Mouse (Mus musculus): ENCODE results near the gene Sell.

Gene Sell

DNA sequence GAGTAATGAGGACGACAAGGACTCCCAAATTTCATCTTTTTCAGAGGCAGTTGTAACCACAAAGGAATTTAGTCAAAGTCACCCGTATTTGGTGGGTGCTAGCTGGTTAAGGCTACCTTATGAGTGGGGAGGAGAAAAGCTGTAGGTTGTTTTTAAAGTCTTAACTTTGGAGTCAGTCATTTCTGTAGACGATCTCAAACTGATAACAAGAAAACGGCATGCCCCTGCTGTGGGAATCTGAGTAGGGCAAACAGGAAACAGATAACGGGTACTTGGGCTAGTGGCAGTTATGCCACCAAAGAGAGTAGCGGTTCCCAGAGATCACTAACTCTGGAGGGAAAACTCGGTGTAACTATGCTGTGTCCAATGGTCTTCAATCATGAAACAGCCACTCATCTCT, 12.0 kb downstream of the Sell start:
- in situ Hi-C loops (cut with MboI, MseI): loop anchor here (5.0 to 10.0 kb wide), 6 partner anchors 63 to 1631 kb away; partner anchors contain the start of genes Prrc2c (in 1 of the 2) and Rcsd1 (in 1 of the 2)

DNA sequence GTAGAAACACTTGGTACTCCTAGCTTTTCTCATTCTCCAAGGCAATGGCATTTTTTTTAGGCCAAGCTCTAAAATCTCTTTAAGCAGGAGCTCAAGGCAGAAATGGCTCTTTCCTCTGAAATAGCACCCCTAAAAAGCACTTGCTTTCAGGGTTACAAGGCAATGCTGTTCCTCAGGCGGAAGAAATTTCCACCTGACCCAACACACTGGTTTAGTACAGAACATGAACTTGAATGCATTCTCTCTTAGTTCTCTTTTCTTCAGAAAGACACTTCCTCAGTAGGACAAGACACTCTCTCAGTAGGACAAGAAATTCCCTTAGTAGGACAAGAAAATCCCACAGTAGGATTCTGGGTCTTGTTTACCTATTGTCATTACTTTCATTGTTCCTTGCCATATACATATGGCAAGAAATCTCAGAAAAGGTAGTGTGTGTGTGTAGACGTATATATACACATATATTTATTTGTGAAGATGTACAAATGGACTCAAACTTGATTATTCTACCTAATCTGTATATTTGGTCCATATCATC, 12.9 kb downstream of the Sell start:
- in situ Hi-C loops (cut with MboI, MseI): loop anchor here (5.0 to 10.0 kb wide), 6 partner anchors 63 to 1630 kb away; partner anchors contain the start of genes Prrc2c (in 1 of the 2) and Rcsd1 (in 1 of the 2)

DNA sequence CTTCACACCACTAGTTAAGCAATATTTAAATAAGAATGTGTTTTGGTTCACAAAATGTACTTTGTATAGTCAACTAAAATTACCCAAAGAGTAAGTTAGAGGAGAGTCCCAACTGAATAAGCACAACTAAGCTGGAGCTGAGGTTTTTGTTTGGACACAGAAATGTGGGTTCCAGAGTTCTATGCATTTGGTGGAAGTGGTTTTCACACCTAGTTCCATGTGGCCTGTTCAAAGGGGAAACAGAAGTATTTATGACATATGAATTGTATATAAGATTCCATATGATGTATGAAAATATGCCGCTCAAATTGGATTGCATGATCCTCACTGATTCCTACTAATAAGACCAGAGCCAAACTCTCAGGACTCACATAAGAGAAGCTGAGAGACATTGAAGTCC, 13.6 kb downstream of the Sell start:
- in situ Hi-C loops (cut with MboI, MseI): loop anchor here in 1 of 2 experiments (10.0 kb wide), 3 partner anchors 819 to 1629 kb away; partner anchors contain the start of genes Prrc2c and Rcsd1

DNA sequence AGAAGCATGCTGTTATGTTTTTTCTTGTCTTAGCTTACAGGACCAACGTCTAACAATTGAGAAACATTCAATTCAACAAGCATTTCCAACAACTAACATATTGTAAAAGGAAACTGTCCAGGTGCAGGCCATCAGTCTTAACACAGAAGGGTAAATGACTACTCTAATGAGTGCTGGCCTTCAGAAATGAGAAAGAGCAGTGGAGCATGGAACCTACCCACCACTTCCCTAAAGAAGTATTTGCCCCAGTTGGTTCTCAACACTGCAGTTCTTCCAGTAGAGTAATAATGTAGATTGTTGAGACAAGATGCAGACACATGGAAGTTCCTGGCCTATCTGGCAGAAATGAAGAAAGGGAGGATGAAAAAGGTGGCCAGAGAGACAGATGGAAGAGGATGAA, 14.7 kb downstream of the Sell start:
- in situ Hi-C loops (cut with MboI, MseI): loop anchor here in 1 of 2 experiments (10.0 kb wide), 3 partner anchors 818 to 1628 kb away; partner anchors contain the start of genes Prrc2c and Rcsd1

DNA sequence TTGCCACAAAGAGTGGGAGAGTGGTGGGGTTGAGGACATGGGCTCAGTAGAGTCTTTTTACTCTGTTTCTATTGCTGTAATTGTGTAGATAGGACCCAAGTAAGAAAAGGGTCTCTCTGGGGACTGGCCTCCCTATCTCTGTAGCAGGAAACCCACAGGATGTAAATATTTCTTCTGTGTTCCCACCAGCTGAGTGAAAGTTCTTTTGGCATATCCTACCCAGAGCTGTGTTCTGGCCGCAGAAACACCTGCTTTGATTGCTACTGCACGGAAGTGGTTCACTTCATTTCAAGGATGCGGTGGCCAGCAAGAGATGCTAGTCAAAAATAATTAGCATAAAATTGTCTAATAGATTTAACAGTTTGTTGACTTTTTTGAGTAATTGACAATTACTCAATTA, 15.2 kb downstream of the Sell start:
- in situ Hi-C loops (cut with MboI, MseI): loop anchor here in 1 of 2 experiments (10.0 kb wide), 3 partner anchors 818 to 1628 kb away; partner anchors contain the start of genes Prrc2c and Rcsd1

DNA sequence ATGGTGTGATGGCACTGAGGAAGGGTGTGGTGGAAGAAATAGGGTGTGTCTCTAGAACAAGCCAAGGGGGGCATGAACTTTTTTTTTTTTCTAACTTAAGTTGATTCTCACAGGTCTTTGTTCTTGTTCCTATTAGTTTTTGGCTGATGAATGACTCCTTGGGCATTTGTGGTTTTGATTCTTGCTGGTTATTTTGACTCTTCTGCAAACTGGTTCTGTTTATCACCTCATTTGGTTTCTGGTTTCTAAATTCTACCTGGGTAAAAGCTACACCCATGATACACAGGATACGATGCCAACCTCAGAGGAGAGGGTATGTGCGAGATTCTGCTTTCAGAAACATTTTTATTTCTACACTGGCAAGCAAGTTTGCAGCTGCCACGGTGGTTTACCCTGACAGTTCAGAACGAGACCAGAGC, 16.6 kb downstream of the Sell start:
- in situ Hi-C loops (cut with MboI, MseI): loop anchor here in 1 of 2 experiments (10.0 kb wide), 3 partner anchors 816 to 1626 kb away; partner anchors contain the start of genes Prrc2c and Rcsd1

DNA sequence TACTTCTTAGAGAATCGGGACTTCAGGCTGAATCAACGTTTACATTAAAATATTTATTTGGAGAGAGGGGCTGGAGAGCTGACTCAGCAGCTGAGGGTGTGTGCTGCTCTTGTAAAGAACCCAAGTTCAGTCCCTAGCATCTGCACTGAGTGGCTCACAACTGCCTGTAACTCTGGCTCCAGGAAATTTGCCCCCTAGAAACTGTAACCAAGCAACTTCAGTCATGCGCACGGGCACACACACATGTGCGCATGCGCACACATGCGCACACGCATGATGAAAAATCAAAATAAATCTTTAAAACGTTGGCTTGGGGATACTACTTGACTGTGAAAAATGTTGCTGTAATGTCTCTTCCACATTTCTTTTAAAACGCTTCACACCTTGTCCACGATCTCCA, 17.3 kb downstream of the Sell start:
- in situ Hi-C loops (cut with MboI, MseI): loop anchor here in 1 of 2 experiments (10.0 kb wide), 3 partner anchors 816 to 1626 kb away; partner anchors contain the start of genes Prrc2c and Rcsd1

DNA sequence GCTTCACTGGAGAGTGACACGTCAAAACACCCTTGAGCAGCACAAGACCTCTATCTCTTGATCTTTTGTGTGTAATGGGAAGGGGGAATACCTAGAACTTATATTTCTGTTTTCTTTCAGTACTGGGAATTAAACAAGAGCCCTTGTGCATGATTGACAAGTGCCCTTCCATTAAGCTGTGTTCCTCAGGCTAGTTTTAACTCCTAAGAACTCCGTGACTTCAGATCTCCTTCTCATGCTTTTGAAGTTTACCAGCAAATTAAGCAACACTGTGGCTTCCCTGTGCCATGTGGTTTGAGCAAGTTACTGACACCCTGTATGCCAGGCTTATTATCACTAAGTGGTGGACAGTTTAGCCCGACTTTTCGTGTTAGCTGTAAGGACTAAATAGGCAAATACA, 21.3 kb downstream of the Sell start:
- in situ Hi-C loops (cut with MboI, MseI): no loop called here

DNA sequence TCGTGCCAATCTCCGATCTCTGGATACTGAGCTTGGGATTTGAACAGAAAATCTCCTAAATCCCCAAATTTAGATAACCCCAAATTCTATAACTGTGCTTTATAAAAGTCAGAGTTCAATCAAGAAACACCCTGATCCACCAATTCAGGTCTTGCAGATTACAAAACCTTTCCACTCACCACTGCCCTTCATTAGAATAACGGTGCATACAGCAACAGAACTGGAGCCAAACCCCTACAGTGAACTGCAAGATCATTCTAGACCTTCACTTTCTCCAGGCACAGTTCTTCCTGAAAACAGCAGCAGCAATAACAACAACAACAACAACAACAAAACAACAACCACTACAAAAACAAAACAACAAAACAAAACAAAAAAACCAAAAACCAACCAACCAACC, 25.0 kb downstream of the Sell start:
- in situ Hi-C loops (cut with MboI, MseI): no loop called here

DNA sequence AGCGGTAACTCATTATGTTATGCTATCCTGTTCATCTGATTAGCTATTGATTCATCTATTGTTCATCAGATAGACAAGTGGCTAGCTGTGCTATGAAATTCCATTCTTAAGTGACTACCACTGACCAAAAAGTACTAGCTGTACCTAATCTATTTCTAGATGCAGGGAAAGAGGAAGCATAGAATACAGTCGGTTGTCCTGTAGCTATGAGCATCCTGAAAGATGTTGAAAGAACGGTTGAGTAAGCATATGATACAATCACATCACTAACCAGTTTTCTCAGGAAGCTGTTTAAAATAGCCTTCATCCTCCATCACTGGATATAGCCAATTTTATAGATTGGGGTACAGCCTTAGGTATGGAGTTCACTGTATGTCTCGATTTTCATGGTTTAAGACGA, 26.1 kb downstream of the Sell start:
- in situ Hi-C loops (cut with MboI, MseI): no loop called here

DNA sequence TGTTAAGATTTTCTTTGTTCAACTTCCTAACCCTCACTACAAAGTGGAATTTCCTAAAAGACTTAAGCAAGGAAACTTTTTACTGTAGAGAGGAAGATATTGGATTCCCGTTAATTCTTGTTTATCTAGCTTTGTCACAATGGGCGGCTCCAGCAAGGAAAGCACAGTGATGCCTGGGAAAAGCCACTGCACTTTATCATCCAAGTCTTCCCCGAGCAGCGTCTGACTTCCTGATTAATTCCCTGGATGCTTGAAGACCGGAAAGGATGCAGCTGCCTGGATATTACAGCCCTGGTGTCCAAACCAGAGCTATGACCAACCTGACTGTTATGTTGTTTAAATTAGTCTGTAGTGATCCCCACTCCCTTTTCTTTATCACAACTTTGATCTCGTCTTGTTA, 35.0 kb downstream of the Sell start:
- in situ Hi-C loops (cut with MboI, MseI): no loop called here

DNA sequence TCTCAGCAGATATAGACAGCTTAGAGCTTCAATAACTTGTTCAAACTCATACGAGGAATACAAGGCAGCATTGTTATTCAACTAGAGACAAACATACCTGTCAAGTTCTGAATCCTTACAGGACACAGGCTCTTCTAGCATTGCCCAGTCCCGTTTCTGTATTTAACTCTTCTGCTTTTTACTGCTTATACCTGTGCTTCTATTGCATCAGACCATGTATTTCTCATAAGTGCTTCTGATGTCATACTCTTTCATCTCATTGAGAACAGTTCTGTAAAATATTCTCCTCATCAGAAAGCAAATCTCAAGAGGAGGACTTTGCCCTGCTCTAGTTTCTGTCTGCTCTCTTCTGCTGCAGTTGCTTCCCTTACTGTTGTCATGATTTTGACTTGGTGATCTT, 36.1 kb downstream of the Sell start:
- in situ Hi-C loops (cut with MboI, MseI): no loop called here

DNA sequence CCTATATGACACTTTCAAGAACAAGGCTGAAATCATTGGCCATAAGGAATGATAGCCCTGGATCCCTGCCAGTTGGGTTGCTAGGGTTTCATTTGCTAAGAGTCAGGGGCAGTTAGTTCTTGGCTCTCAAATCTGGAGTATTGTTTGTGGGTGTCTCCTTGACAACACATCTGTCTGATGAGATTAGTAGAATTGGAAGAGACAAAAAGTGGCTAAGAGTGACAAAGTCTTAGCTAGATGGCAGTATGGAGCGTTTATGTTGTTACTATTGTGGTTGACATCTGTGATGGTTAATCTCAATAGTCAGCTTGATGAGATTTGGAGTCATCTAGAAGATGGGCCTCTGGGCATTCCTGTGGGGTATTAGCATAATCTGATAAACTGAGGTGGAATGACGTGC, 36.6 kb downstream of the Sell start:
- in situ Hi-C loops (cut with MboI, MseI): no loop called here

DNA sequence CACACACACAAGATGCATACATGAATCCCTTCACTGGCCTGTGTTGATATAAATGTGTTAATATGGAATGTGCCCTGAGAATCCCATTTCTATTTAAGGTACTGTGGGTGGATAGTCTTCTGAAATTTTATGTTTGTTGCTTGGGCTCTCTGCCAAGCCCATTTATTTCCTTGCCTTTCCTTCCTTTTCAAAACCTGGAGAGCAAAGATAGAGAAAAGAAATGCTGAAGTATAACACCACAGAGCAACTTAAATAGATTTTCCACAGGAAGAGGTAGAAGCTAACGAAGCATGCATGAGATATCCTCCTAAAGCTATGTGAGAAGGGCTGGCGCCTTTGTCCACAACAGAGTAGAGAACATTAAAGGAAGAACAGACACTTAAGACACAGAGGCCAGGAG, 48.0 kb downstream of the Sell start:
- in situ Hi-C loops (cut with MboI, MseI): no loop called here

DNA sequence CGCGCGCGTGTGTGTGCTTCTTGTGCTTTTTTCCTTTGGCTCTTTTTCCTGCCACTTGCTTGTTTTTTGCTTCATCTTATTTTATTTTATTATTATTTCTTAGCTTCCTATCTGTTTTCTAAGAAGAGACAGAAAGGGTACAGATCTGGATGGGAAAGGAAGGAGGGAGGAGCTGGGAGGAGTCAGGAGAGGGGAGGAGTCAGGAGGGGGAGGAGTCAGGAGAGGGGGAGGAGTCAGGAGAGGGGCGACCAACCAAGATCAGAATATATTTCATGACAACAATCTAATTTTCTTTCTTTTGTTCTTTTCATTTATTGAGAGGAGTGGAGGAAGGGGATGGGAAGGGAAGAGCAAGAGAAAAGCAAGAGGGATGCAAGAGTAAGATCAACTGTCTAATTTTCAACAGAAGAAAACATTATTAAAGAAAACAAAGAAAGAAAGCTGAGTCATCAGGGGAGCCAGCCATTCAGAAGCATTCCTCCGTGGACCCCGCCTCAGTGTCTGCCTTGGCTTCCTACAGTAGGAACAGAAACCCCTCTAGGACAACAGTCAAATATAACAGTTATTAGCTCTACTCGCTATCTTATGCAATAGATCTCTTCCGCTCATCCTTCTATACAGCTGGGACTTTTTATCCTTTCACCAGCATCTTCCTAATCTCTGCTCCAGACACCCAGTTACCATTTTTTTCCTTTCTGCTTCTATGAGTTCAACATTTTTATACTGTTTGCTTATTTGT, 49.0 kb downstream of the Sell start:
- in situ Hi-C loops (cut with MboI, MseI): no loop called here

DNA sequence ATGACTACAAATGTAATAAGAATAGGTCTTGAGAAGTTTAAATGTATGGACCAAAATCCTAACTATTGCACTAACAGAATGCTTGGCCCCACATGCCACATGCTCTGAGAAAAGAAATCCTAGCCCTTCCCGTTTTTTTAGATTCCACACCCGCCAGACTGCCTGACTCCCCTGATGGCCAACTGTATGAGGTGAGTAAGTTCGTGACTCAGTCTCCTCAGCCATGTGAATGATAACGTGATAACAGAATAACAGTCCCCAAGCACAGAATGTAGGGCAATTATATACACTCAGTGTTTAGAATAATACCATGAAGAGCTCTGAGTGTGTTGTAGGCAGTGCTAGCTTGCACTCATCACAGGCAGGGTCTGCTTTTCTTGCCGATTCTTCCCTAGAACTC, 52.5 kb downstream of the Sell start:
- in situ Hi-C loops (cut with MboI, MseI): no loop called here

DNA sequence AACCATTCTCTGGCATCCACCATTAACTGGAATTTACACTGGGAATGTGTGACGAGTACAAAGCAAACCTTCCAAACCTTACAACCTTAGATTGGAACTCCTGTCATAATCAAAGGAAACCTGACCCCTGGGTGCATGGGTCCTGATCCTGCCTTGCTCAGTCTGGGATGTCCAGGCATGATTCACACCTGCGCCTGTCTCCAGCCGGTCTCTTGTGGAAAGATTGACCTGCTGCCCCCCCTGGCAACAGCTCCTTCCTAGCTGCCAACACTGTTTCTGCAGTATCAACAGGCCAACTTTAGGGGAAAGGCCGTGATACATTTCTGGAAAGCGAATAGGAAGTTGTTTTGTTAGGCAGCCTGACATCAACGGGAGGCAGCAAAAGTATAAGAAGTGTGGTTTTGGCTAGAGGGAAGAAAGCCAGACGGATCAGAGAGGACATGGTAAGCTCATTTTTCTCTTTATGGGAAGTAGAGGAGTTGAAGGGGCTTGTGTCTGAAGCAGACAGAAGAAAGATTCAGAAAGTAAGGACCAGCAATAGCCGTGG, 53.2 kb downstream of the Sell start, which contains the start of gene Selp:
TSS of gene Selp (plus strand) at position 318 of the 547 bp plus-strand sequence.
- in situ Hi-C loops (cut with MboI, MseI): no loop called here

DNA sequence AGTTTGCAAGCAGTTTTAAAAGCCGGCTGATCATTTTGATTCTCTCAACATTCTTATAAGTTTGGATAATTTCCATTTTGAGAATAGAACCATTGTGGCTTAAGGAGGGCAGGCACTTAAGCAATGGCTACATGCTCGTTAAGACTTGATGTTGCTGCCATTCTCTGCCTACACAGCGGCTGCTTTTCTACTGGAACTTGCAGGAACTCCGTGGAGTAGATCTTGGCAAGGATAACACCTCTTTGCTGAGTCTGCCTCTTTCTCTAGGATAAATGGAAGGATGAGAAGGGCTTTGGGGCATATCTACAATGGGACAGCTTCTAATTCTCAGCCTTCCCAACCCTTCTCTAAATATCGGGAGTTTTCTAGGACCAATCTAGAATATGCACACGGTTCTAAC, 53.9 kb downstream of the Sell start:
- in situ Hi-C loops (cut with MboI, MseI): no loop called here

DNA sequence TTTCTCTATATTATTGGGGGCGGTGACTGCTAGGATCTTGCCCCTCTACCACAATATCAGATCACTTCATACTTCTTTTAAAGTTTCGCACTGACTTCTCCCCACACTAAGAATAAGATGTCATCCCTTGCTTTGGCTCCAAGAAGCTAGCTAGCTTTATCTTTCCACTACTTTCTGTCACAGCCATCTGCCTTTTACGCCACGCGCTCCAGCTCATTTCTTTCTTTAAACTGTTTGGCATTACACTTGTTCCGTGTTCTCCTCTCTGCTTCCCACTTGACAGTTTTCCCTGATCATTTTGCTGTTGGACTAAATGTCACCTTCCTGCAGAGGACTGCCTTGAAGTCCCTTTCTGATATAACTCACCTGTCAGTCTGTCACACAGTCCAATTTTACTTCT, 56.1 kb downstream of the Sell start:
- in situ Hi-C loops (cut with MboI, MseI): no loop called here

DNA sequence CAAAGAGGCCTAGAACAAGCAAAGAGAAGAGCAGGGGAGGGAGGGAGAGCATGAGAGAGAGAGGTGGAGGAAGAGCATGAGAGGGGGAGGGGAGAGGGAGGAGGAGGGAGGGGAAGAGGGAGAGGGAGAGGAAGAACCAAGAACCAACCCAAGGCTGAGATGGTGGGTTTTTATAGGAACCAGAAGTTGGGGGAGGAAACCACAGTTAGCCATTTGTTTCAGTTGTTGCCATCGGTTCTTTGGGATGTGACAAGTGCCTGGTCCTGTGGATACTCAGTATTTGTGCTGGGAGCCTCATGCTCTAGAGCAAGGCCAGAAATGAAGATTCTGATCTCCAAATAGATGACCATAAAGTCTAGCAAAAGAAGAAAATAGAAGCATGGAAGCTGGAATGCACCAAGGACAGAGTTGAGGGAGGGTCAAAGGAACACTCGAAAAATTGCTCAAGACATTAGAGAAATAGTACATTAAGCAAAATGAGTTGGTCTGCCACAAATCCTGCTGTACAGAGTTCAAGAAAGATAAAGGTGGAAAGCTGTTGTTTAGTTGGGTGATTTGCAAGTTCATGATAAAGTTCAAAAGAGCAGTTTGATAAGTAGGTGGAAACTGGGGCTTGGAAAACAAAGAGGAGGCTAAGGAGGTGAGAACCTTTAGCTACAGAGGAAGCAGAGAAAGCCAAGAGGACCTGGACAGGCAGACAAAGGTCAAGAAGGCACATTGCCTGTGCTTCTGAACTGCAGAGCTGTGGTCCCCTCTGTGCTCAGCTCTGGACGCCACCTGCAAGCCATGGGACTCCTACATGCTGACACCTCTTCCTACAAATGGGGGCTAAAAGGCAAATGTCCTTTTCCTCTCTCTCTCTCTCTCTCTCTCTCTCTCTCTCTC, 58.4 kb downstream of the Sell start:
- in situ Hi-C loops (cut with MboI, MseI): no loop called here

DNA sequence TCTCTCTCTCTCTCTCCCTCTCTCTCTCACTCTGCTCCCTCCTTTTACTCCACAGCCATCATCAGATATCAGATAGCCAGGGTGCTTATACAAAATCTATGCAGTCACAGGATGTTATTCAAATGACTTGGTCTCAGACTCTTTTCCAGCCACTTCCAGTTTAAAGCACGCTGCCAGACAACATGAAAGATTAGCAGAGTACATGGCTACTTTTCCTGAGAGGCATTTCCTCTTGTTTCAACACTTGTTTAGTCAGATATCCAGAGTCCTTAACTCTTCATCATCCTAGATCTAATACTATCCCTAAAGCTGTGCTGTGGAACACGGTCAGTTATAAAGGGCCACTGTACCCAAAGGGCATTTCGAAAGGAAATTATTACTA, 59.0 kb downstream of the Sell start:
- in situ Hi-C loops (cut with MboI, MseI): no loop called here

Data from T-helper 17 cell (primary cell).